Mouse (Mus musculus): ENCODE measurements around the gene Bcl7a.

The Bcl7a gene

DNA sequence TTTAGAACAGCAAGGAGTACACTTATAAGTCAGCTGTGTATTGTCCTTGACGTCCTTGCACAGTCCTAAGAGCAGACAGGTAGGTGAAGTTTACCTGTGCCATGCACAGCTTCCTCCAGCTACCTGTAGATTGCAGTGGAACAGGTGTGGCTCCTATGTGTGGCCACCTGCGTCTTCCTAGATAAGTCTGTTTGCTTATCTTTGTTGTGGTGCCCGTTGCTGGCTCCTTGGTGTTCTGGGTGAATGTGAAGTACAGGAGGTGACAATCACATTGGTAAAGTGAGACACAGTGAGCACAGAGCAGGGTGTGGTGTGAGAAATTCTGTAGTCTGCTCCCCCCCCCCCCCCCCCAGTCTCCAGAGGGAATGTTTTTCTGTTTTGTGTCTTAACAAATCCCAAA is 72.5 kb downstream of the Bcl7a start:
- DNase-seq (ENCODE audit: extremely low read depth, low read depth) = no peak

DNA sequence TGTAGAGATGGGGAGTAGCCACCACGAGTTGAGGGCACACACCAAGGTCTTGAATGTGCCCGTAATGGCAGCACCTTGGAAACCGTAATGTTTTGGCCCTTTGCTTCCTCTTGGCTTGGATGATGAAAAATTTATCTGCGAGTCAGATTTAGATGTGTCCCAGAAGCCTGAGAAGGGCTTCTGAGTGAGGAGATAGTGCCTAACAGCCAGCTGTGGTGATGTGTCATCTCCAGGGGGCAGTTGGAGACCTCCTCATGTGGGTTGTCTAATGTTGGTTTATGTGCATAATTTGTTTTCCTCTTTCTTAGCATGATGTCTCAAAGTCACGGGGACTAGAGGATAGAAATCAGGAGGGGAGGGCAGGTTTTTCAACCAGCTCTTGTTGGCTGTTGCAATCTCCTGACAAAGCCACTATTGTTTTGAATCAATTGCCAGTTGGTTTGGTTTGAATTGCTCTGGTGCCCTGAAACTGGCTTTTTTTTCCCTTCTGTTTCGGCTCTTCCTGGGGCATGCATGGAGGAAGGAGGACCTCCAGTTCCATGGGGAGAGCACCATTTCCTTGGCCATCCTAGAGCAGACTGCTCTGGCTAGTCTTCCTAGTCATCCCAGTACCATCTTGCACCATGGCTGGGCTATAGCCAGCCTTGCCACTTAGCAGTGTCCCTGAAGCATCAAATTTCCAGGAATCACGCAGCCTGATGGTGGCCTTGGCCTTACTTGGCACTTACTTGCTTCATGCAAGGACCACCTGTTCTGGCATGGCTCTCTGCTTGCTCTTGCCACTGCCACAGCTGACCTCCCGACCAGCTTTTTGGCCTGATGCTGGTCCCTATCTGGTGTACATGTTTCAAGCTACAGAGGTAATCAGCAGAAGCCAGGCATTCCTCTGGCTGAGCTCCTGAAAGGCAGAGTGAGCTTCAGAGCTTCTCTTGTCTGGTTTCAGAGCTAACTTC is 73.2 kb downstream of the Bcl7a start:
- no peak for DNase-seq (ENCODE audit: extremely low read depth, low read depth)

DNA sequence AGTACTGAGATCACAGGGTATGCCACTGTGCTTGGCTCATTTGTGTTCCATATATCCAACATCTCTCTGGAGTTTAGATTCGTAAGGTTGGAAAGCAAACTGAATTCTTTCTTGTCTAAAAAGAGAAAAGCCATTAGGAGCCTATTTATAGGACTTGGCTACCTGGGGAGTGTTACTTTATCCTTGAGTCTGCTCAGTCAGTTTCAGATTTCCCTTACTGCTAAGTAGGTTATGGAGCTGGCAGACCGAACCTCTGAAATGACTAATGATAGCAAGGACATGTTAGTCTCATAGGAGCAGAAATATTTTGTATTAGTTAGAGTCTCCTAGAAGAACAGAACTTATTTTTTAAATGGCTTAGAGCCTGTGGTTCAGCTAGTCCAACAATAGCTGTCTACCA is 80.3 kb downstream of the Bcl7a start:
- no peak for DNase-seq (ENCODE audit: extremely low read depth, low read depth)
